Mouse (Mus musculus) liver, embryonic 14.5 days (tissue): ENCODE measurements at regions not wholly inside any gene's neighbourhood (a gene's known extent, or its start where the extent isn't known, plus 50 kb on each side); places are given as distances from the start of the nearest gene placed in this dataset.

Experiments used
- ATAC-seq: fragments of 200-750 bp; cut with Nextera tagmentation; 2 replicates; pipeline ENCODE4 v1.8.0; 2017; ENCODE audit warnings: moderate number of reproducible peaks, mild to moderate bottlenecking, moderate library complexity; ENCODE audit not compliant: insufficient read depth
- DNase-seq, 3 experiments: peaks; one replicate each; pipeline ENCODE4 v3.0.0-alpha.2; 2012 to 2013; ENCODE audit warnings: low read depth in 3 of 3, low spot score in 3 of 3
- H3K27ac ChIP-seq: fragments of 300-500 bp; sonication (generic); 2 replicates; pipeline ENCODE4 v1.5.1; 2014; ENCODE audit warnings: moderate library complexity, mild to moderate bottlenecking, control low read depth, inconsistent platforms
- H3K27me3 ChIP-seq: fragments of 300-500 bp; sonication (generic); 2 replicates; pipeline ENCODE4 v1.6.1; 2014; ENCODE audit warnings: mild to moderate bottlenecking, low read length, moderate library complexity; ENCODE audit not compliant: control insufficient read depth, insufficient read depth
- H3K36me3 ChIP-seq: fragments of 300-500 bp; sonication (generic); replicated peaks from 2 replicates; pipeline ENCODE4 v1.6.1; 2014; ENCODE audit warnings: low read depth; ENCODE audit not compliant: control insufficient read depth, insufficient read depth
- H3K4me1 ChIP-seq, 2 experiments: fragments of 200-500 bp in 1 of 2; fragments of 300-500 bp in 1 of 2; sonication (generic) in 1 of 2; replicated peaks; 2 replicates each; pipeline ENCODE4 v1.6.1; 2012 to 2014; ENCODE audit warnings: antibody characterized with exemption in 1 of 2, inconsistent platforms in 1 of 2, low read length in 1 of 2; ENCODE audit not compliant: control insufficient read depth in 2 of 2, insufficient read depth in 2 of 2
- H3K4me2 ChIP-seq: fragments of 300-500 bp; sonication (generic); 2 replicates; pipeline ENCODE4 v1.6.1; 2014; ENCODE audit warnings: low read depth, mild to moderate bottlenecking, control low read depth, moderate library complexity
- H3K4me3 ChIP-seq, 2 experiments: fragments of 200-500 bp in 1 of 2; fragments of 300-500 bp in 1 of 2; sonication (generic) in 1 of 2; 2 replicates each; pipeline ENCODE4 v1.5.1; 2012 to 2014; ENCODE audit warnings: low read depth in 2 of 2, low read length in 2 of 2, mild to moderate bottlenecking in 2 of 2, control low read depth in 1 of 2, inconsistent platforms in 1 of 2, moderate library complexity in 1 of 2; ENCODE audit not compliant: insufficient read depth in 1 of 2
- H3K9ac ChIP-seq: fragments of 300-500 bp; sonication (generic); replicated peaks from 2 replicates; pipeline ENCODE4 v1.6.1; 2014; ENCODE audit warnings: mild to moderate bottlenecking, control low read depth, moderate library complexity
- H3K9me3 ChIP-seq: fragments of 300-500 bp; sonication (generic); 2 replicates; pipeline ENCODE4 v1.6.1; 2016; ENCODE audit warnings: low read length, mixed read lengths; ENCODE audit not compliant: control insufficient read depth
- CTCF ChIP-seq: IDR thresholded peaks from 2 replicates; pipeline ENCODE4 v1.5.1; 2016; ENCODE audit warnings: antibody characterized with exemption, low read depth, control low read depth
- EP300 ChIP-seq: IDR thresholded peaks from 2 replicates; pipeline ENCODE4 v1.6.1; 2016; ENCODE audit warnings: antibody characterized with exemption, low read depth
- WGBS: fragments of 180-500 bp; shearing (Covaris S2); extraction: QIAGEN DNeasy Blood & Tissue Kit; methylation state at CpG from one replicate; pipeline ENCODE4 v1.1.7; 2014; ENCODE audit not compliant: insufficient replicate concordance; 5-methylcytosine and 5-hydroxymethylcytosine counted together

DNA sequence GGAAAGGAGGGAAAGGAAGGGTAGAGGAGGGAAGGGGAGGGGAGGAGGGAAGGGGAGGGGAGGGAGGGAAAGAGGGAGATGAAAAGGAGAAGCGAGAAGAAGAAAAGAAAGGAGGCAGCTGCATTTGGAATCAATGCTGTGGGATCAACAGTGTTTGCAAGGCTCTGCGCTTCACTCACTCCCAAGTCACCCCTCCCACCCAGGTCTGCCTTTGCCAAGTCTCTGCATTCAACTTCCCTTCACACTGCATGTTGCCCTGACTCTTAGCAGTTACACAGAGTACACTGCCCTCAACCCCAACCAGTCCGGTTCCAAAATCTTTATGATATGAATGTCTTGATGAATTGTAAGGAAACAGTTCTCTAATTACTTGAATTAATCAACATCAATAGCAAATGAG lies 376.9 kb downstream of the Adgrl2 start:
- H3K9ac ChIP-seq: no peak overlapping the region
- TF ChIP-seq CTCF: no peak
- no peak for TF ChIP-seq EP300
- no peak overlapping the region for H3K4me2 ChIP-seq
- H3K27me3 ChIP-seq: no peaks in the 10 kb centered on the region
- no peak overlapping the region for H3K27ac ChIP-seq
- H3K4me1 ChIP-seq: no peaks in the 10 kb centered on the region
- DNase-seq (no peak), ATAC-seq (no peak)
- no peaks in the 10 kb centered on the region for H3K36me3 ChIP-seq
- no peaks in the 10 kb centered on the region for H3K9me3 ChIP-seq
- WGBS: 79% methylated on average over 3 of the region's 3 CpGs
- no peak overlapping the region for H3K4me3 ChIP-seq

DNA sequence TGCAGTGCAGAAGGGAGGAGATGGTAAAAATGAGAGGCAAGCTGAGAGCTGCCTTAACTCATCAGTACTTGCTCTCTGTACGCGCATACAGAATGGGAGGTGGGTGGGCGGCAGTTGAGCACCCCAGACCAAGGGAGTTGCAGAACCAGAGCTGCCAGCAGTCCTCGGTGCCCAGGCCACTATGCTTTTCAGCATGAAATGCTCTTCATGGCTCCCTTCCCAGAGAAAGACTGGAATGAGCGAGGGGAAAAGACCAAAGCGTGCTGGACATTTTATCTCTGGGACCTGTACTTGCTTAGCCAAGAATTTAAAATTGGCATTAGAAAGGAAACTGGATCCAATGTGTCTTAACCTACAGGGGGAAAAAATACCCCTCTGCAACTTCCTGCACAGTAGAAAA lies 387.1 kb downstream of the Adgrl2 start:
- H3K4me3 ChIP-seq: no peak overlapping the region
- H3K27ac ChIP-seq: no peak overlapping the region
- no peak overlapping the region for H3K9ac ChIP-seq
- H3K27me3 ChIP-seq: no peaks in the 10 kb centered on the region
- no peak for TF ChIP-seq EP300
- TF ChIP-seq CTCF: no peak
- H3K4me1 ChIP-seq: no peaks in the 10 kb centered on the region
- no peak overlapping the region for H3K4me2 ChIP-seq
- H3K36me3 ChIP-seq: no peaks in the 10 kb centered on the region
- WGBS: 72% methylated on average over 6 of the region's 6 CpGs
- DNase-seq (no peak), ATAC-seq (no peak)
- no peaks in the 10 kb centered on the region for H3K9me3 ChIP-seq

DNA sequence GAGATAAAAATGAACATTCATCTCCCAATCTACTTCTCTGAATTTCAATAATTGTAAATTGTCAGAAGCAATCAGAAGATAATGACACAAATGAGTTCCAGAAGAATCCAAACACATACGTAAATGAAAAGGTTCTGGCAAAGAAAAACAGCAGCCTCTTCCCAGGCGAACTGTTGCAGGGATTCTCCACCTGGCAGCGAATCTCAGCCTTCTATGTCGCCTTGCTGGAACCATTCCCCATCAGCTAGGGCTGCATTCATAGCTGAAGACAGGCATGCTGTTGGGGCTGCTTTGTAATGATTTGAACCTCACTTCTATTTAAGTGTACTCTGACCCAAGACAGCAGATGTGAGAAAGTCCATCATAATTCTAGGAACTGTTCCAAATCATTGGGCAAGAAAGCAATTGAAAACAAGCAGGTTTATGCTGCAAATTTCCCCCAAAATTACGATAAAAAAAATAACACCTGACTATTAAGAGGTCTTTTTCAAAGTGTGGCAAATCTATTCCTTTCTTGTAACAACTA lies 387.6 kb downstream of the Adgrl2 start:
- Histone ChIP-seq H3K9ac (no peak overlapping the region), H3K4me2 (no peak overlapping the region), H3K27ac (no peak overlapping the region), H3K4me1 (no peaks in the 10 kb centered on the region), H3K9me3 (no peaks in the 10 kb centered on the region), H3K27me3 (no peaks in the 10 kb centered on the region), H3K36me3 (no peaks in the 10 kb centered on the region), H3K4me3 (no peak overlapping the region)
- 62% methylated on average over 5 of the region's 5 CpGs for WGBS
- no peak for TF ChIP-seq CTCF
- TF ChIP-seq EP300: no peak
- no peak for ATAC-seq
- no peak for DNase-seq

DNA sequence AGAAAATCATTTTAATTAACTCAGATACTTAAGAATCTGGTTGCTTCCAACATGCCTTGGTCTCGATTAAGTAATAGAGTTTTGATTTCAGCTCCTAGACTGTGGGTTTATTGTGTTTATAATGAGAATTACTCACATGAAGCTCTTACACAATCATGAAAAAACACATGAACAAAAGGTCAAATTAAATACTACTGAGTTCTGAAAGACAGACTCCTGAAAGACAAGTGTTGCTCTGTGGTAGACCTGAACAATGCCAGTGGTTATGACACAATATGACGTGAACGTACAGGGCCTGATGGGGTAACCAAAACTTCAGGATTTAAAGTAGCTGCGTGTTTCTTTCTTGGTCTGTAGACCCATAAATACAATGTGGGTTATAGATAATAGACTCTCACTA lies 394.8 kb downstream of the Adgrl2 start:
- H3K4me3 ChIP-seq: no peak overlapping the region
- no peak overlapping the region for H3K4me2 ChIP-seq
- DNase-seq (no peak), ATAC-seq (no peak)
- H3K9me3 ChIP-seq: no peaks in the 10 kb centered on the region
- no peaks in the 10 kb centered on the region for H3K27me3 ChIP-seq
- H3K4me1 ChIP-seq: no peaks in the 10 kb centered on the region
- TF ChIP-seq CTCF: no peak
- no peak for TF ChIP-seq EP300
- H3K9ac ChIP-seq: no peak overlapping the region
- 70% methylated on average over 4 of the region's 4 CpGs for WGBS
- H3K27ac ChIP-seq: no peak overlapping the region
- H3K36me3 ChIP-seq: no peaks in the 10 kb centered on the region

DNA sequence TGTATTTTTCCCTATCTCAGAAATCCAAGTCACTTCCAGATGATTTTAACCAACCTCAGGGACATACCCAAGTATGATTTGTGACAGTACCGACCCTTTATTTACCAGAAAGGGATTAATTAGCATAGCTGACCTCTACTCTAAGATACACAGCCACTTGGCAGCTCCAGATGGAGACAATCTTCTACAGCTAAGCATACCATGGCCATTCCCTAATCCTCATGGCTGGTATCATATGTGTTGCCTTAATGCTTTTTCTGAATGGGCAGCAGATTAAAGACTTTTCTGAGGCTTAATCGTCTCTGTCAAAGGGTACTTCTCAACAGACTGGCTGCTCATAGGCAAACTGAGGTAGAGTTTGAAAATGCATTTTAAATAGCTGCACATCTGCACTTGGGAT lies 400.8 kb downstream of the Adgrl2 start:
- no peak for ATAC-seq
- Histone ChIP-seq H3K4me2 (no peak overlapping the region), H3K9ac (no peak overlapping the region), H3K9me3 (no peaks in the 10 kb centered on the region), H3K27me3 (no peaks in the 10 kb centered on the region), H3K4me3 (no peak overlapping the region), H3K4me1 (no peaks in the 10 kb centered on the region), H3K27ac (no peak overlapping the region), H3K36me3 (no peaks in the 10 kb centered on the region)
- DNase-seq: no peak
- TF ChIP-seq EP300: no peak
- no peak for TF ChIP-seq CTCF
- WGBS: 63% methylated on average over 2 of the region's 2 CpGs

DNA sequence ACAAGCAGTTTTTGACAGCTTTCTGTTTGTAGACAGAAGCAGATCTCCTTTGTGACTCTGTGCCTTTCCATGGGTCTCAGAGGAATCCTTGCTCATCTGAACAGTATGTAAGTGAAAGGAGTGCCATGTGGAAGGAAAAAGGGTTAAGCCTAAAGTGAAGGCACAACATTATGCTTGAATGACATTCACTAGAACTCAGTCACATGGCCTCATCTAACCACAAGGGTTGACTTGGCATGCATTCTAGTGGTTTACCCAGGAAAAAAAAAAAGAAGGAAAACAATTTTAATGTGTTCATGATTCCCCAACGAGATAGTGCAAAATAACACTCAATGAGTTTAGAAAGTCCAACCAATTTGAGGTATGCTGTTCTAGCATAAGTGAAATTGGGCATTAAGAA lies 414.6 kb downstream of the Adgrl2 start:
- Histone ChIP-seq H3K4me1 (no peaks in the 10 kb centered on the region), H3K36me3 (no peaks in the 10 kb centered on the region), H3K4me2 (no peak overlapping the region), H3K27me3 (no peaks in the 10 kb centered on the region), H3K4me3 (no peak overlapping the region), H3K27ac (no peak overlapping the region), H3K9me3 (no peaks in the 10 kb centered on the region), H3K9ac (no peak overlapping the region)
- 38% methylated on average over 1 of the region's 1 CpGs for WGBS
- TF ChIP-seq CTCF (no peak), EP300 (no peak)
- ATAC-seq (no peak), DNase-seq (no peak)
